Mouse (Mus musculus) lung, adult 18-20 months (tissue): ENCODE measurements around the gene Slc7a15.

ENCODE experiments used
- DNase-seq, 2 experiments: peaks; one replicate each; pipeline ENCODE4 v3.0.0; 2022; ENCODE audit warnings: mixed read lengths in 2 of 2

Gene Slc7a15

GRCm38 (mm10) chr12:8506954-8507707, 91.7 kb downstream of the Slc7a15 start:
- DNase-seq, result peak; percentile 63 to 72

- no peak for DNase-seq
Measured at GRCm38 (mm10) chr12:8504131-8504530, 94.7 kb downstream of the Slc7a15 start.

- peak in 1 of 2 experiments; percentile 62 for DNase-seq
Measured at GRCm38 (mm10) chr12:8502546-8502945, 96.3 kb downstream of the Slc7a15 start.

GRCm38 (mm10) chr12:8501571-8502305, 97.1 kb downstream of the Slc7a15 start:
- no peak for DNase-seq

GRCm38 (mm10) chr12:8500597-8501570, 98.0 kb downstream of the Slc7a15 start:
- no peak for DNase-seq

GRCm38 (mm10) chr12:8499871-8500596, 98.8 kb downstream of the Slc7a15 start, which contains the start of gene Rhob:
Rhob (minus strand) TSS chr12:8500009.
- DNase-seq, result peak; percentile 99

GRCm38 (mm10) chr12:8499001-8499870, 99.6 kb downstream of the Slc7a15 start:
- DNase-seq, result peak; percentile 69 to 70

GRCm38 (mm10) chr12:8498591-8499000, 100.3 kb downstream of the Slc7a15 start:
- DNase-seq, result peak; percentile 48 to 58

- no peak for DNase-seq
Measured at GRCm38 (mm10) chr12:8498148-8498571, 100.7 kb downstream of the Slc7a15 start.

GRCm38 (mm10) chr12:8497314-8497706, 101.6 kb downstream of the Slc7a15 start:
- no peak for DNase-seq

- DNase-seq, result no peak
Measured at GRCm38 (mm10) chr12:8496679-8497313, 102.1 kb downstream of the Slc7a15 start.

- peak; percentile 64 to 70 for DNase-seq
Measured at GRCm38 (mm10) chr12:8495881-8496678, 102.8 kb downstream of the Slc7a15 start.

GRCm38 (mm10) chr12:8494675-8495074, 104.2 kb downstream of the Slc7a15 start:
- DNase-seq, result no peak

- no peak for DNase-seq
Measured at GRCm38 (mm10) chr12:8493386-8493785, 105.5 kb downstream of the Slc7a15 start.

- DNase-seq, result no peak
Measured at GRCm38 (mm10) chr12:8489098-8489497, 109.8 kb downstream of the Slc7a15 start.

GRCm38 (mm10) chr12:8488652-8488980, 110.2 kb downstream of the Slc7a15 start:
- no peak for DNase-seq

GRCm38 (mm10) chr12:8487959-8488651, 110.8 kb downstream of the Slc7a15 start:
- DNase-seq, result peak; percentile 61 to 74

GRCm38 (mm10) chr12:8487281-8487680, 111.6 kb downstream of the Slc7a15 start:
- peak in 1 of 2 experiments; percentile 65 for DNase-seq

GRCm38 (mm10) chr12:8485247-8485646, 113.6 kb downstream of the Slc7a15 start:
- no peak for DNase-seq
